8 mouse cellular contexts compared by ENCODE assay signal in genomic region chrX:8205551-8205950, GRCm38 (mm10). TPM values are rescaled to one million over a fixed set of nuclear protein-coding genes. Genes with fewer than 3 reads are reported as not detected.
DNase-seq lines count a peak whose midpoint lies in the region; ATAC-seq and TF ChIP-seq lines count a peak whose summit lies in the region.

No protein-coding gene starts in this region.

- no peak for TF ChIP-seq CTCF in lung, postnatal 0 days (IDR thresholded peaks at IDR 0.05)
- no peak for TF ChIP-seq CTCF in intestine, postnatal 0 days (IDR thresholded peaks at IDR 0.05; ENCODE audit: low read depth)
- no peak for TF ChIP-seq CTCF in olfactory bulb, adult 2 months (IDR thresholded peaks at IDR 0.05; ENCODE audit: insufficient read depth, low read depth, low read length)

- peak overlapping the region; percentile 61 for H3K4me2 ChIP-seq in lung, postnatal 0 days (replicated peaks; ENCODE audit: low read depth, low read length)
- H3K4me2 ChIP-seq in embryonic facial prominence, embryonic 11.5 days (ENCODE audit: low read depth, low read length), result peak overlapping the region; percentile 42
- peak overlapping the region; percentile 67; the same call in 1 of the 2 replicates for H3K4me2 ChIP-seq in intestine, postnatal 0 days (replicated peaks; ENCODE audit: low read depth)

- no peak for DNase-seq in lung, postnatal 0 days (ENCODE audit: low spot score)
- DNase-seq in lung, postnatal 14 days, result no peak
- no peak for DNase-seq in embryonic facial prominence, embryonic 11.5 days (ENCODE audit: low spot score)
- DNase-seq in embryo, embryonic 10 days (ENCODE audit: low spot score), result no peak
- DNase-seq in lung, postnatal 4 days, result no peak
- DNase-seq in frontal cortex, postnatal 14 days (ENCODE audit: low spot score in 2 of 2), result no peak

- H3K4me1 ChIP-seq in lung, postnatal 0 days (ENCODE audit: insufficient read depth, low read depth, low read length), result no peaks in the 10 kb centered on the region
- no peaks in the 10 kb centered on the region for H3K4me1 ChIP-seq in embryonic facial prominence, embryonic 11.5 days (ENCODE audit: control insufficient read depth, insufficient read depth, low read length)
- H3K4me1 ChIP-seq in intestine, postnatal 0 days (replicated peaks; ENCODE audit: control insufficient read depth, insufficient read depth, low read length), result no peaks in the 10 kb centered on the region
- peaks cover 14% of the 10 kb centered on the region; the same call in 1 of the 2 replicates for H3K4me1 ChIP-seq in olfactory bulb, adult 2 months (ENCODE audit: control insufficient read depth, insufficient read depth, low read length)

- H3K27me3 ChIP-seq in lung, postnatal 0 days (replicated peaks; ENCODE audit: insufficient read depth, low read length), result no peaks in the 10 kb centered on the region
- no peaks in the 10 kb centered on the region for H3K27me3 ChIP-seq in embryonic facial prominence, embryonic 11.5 days (ENCODE audit: control insufficient read depth, insufficient read depth, low read length)
- H3K27me3 ChIP-seq in intestine, postnatal 0 days (replicated peaks; ENCODE audit: control insufficient read depth, insufficient read depth, low read length), result no peaks in the 10 kb centered on the region

- H3K9me3 ChIP-seq in lung, postnatal 0 days (ENCODE audit: low read length), result no peaks in the 10 kb centered on the region
- no peaks in the 10 kb centered on the region for H3K9me3 ChIP-seq in embryonic facial prominence, embryonic 11.5 days (replicated peaks; ENCODE audit: control insufficient read depth, low read length)
- no peaks in the 10 kb centered on the region for H3K9me3 ChIP-seq in intestine, postnatal 0 days (ENCODE audit: control insufficient read depth)

- H3K9ac ChIP-seq in lung, postnatal 0 days (replicated peaks; ENCODE audit: low read depth), result no peak overlapping the region
- peak overlapping the region; percentile 64; the same call in 1 of the 2 replicates for H3K9ac ChIP-seq in embryonic facial prominence, embryonic 11.5 days (replicated peaks; ENCODE audit: low read length)
- H3K9ac ChIP-seq in intestine, postnatal 0 days (ENCODE audit: low read depth, low read length), result no peak overlapping the region

- TF ChIP-seq POLR2A in olfactory bulb, adult 2 months (IDR thresholded peaks at IDR 0.05; ENCODE audit: insufficient read depth, low read depth, low read length), result no peak

- no peak for ATAC-seq in lung, postnatal 0 days
- ATAC-seq in embryonic facial prominence, embryonic 11.5 days (replicated peaks; ENCODE audit: insufficient number of reproducible peaks, low FRiP score, low TSS enrichment, low read depth), result no peak
- no peak for ATAC-seq in intestine, postnatal 0 days

- H3K4me3 ChIP-seq in lung, postnatal 0 days (ENCODE audit: low read depth, low read length), result peak overlapping the region; percentile 43
- peak overlapping the region; percentile 50 for H3K4me3 ChIP-seq in embryonic facial prominence, embryonic 11.5 days (ENCODE audit: low read depth, low read length)
- H3K4me3 ChIP-seq in intestine, postnatal 0 days (ENCODE audit: low read depth, low read length), result peak overlapping the region; percentile 50
- peak overlapping the region; percentile 83 for H3K4me3 ChIP-seq in olfactory bulb, adult 2 months (ENCODE audit: insufficient read depth, low read depth, low read length)

- H3K27ac ChIP-seq in lung, postnatal 0 days (ENCODE audit: low read length), result no peak overlapping the region
- H3K27ac ChIP-seq in embryonic facial prominence, embryonic 11.5 days (replicated peaks; ENCODE audit: low read depth, low read length), result no peak overlapping the region
- no peak overlapping the region for H3K27ac ChIP-seq in intestine, postnatal 0 days (ENCODE audit: low read depth, low read length)
- no peak overlapping the region for H3K27ac ChIP-seq in olfactory bulb, adult 2 months (ENCODE audit: insufficient read depth, low read depth, low read length)

- no peaks in the 10 kb centered on the region for H3K36me3 ChIP-seq in lung, postnatal 0 days (ENCODE audit: insufficient read depth, low read length)
- no peaks in the 10 kb centered on the region for H3K36me3 ChIP-seq in embryonic facial prominence, embryonic 11.5 days (replicated peaks; ENCODE audit: control insufficient read depth, insufficient read depth, low read depth, low read length)
- no peaks in the 10 kb centered on the region for H3K36me3 ChIP-seq in intestine, postnatal 0 days (ENCODE audit: control insufficient read depth, insufficient read depth)

- WGBS in lung, postnatal 0 days, result 45% methylated on average over 7 of the region's 7 CpGs
- 34% methylated on average over 7 of the region's 7 CpGs for WGBS in embryonic facial prominence, embryonic 11.5 days
- WGBS in intestine, postnatal 0 days, result 46% methylated on average over 7 of the region's 7 CpGs
- WGBS in olfactory bulb, adult 2 months, result 33% methylated on average over 7 of the region's 7 CpGs

- TF ChIP-seq EP300 in lung, postnatal 0 days (IDR thresholded peaks at IDR 0.05), result no peak

RNA-seq across cellular contexts. Expression of gene Porcn, which starts 0.8 kb away (rescaled TPM):
- polyA plus RNA-seq in lung, postnatal 0 days (2015; fragmentation: Nextera tagmentation; extraction: Ambion mirVana), result 20.3 and 22.3 TPM in 2 replicates
- polyA plus RNA-seq in embryonic facial prominence, embryonic 11.5 days (2014; fragmentation: Nextera tagmentation; extraction: Ambion mirVana), result 10.2 and 14.2 TPM in 2 replicates
- 4.3 TPM in 2 replicates for polyA plus RNA-seq in intestine, postnatal 0 days (2015; fragmentation: Nextera tagmentation; extraction: Ambion mirVana)
- not detected in 2 replicates for polyA plus RNA-seq in olfactory bulb, adult 2 months (2012; ENCODE audit: insufficient read depth, insufficient read length, low replicate concordance, missing spikeins)

RNA-seq across cellular contexts. Expression of gene Ebp, which starts 12.2 kb away (rescaled TPM):
- polyA plus RNA-seq in lung, postnatal 0 days (2015; fragmentation: Nextera tagmentation; extraction: Ambion mirVana), result 51.0 and 58.1 TPM in 2 replicates
- polyA plus RNA-seq in embryonic facial prominence, embryonic 11.5 days (2014; fragmentation: Nextera tagmentation; extraction: Ambion mirVana), result 33.2 and 37.0 TPM in 2 replicates
- polyA plus RNA-seq in intestine, postnatal 0 days (2015; fragmentation: Nextera tagmentation; extraction: Ambion mirVana), result 67.1 and 73.3 TPM in 2 replicates
- not detected in 2 replicates for polyA plus RNA-seq in olfactory bulb, adult 2 months (2012; ENCODE audit: insufficient read depth, insufficient read length, low replicate concordance, missing spikeins)

RNA-seq across cellular contexts. Expression of gene Tbc1d25, which starts 29.6 kb away (rescaled TPM):
- 7.8 and 9.1 TPM in 2 replicates for polyA plus RNA-seq in lung, postnatal 0 days (2015; fragmentation: Nextera tagmentation; extraction: Ambion mirVana)
- 11.3 and 14.1 TPM in 2 replicates for polyA plus RNA-seq in embryonic facial prominence, embryonic 11.5 days (2014; fragmentation: Nextera tagmentation; extraction: Ambion mirVana)
- 4.0 and 4.5 TPM in 2 replicates for polyA plus RNA-seq in intestine, postnatal 0 days (2015; fragmentation: Nextera tagmentation; extraction: Ambion mirVana)
- polyA plus RNA-seq in olfactory bulb, adult 2 months (2012; ENCODE audit: insufficient read depth, insufficient read length, low replicate concordance, missing spikeins), result not detected in 2 replicates

RNA-seq across cellular contexts. Expression of gene Ftsj1, which starts 46.7 kb away (rescaled TPM):
- polyA plus RNA-seq in lung, postnatal 0 days (2015; fragmentation: Nextera tagmentation; extraction: Ambion mirVana), result 24.2 and 26.5 TPM in 2 replicates
- polyA plus RNA-seq in embryonic facial prominence, embryonic 11.5 days (2014; fragmentation: Nextera tagmentation; extraction: Ambion mirVana), result 46.2 and 49.1 TPM in 2 replicates
- polyA plus RNA-seq in intestine, postnatal 0 days (2015; fragmentation: Nextera tagmentation; extraction: Ambion mirVana), result 13.1 and 14.1 TPM in 2 replicates
- not detected in 2 replicates for polyA plus RNA-seq in olfactory bulb, adult 2 months (2012; ENCODE audit: insufficient read depth, insufficient read length, low replicate concordance, missing spikeins)

RNA-seq across cellular contexts. Expression of gene Rbm3, which starts 59.9 kb away (rescaled TPM):
- 373 and 463 TPM in 2 replicates for polyA plus RNA-seq in lung, postnatal 0 days (2015; fragmentation: Nextera tagmentation; extraction: Ambion mirVana)
- polyA plus RNA-seq in embryonic facial prominence, embryonic 11.5 days (2014; fragmentation: Nextera tagmentation; extraction: Ambion mirVana), result 525 and 566 TPM in 2 replicates
- polyA plus RNA-seq in intestine, postnatal 0 days (2015; fragmentation: Nextera tagmentation; extraction: Ambion mirVana), result 591 and 623 TPM in 2 replicates
- polyA plus RNA-seq in olfactory bulb, adult 2 months (2012; ENCODE audit: insufficient read depth, insufficient read length, low replicate concordance, missing spikeins), result 332 TPM in 1 of 2 replicates, not detected in the other

Comparison
In these comparisons a context has a peak if more than half of its experiments do, and no peak if none do; other contexts are left out.
1. RNA of gene Ebp, which starts 12.2 kb away (polyA plus RNA-seq): 67.1 to 73.3 TPM in intestine, postnatal 0 days, 51.0 to 58.1 TPM in lung, postnatal 0 days and 33.2 to 37.0 TPM in embryonic facial prominence, embryonic 11.5 days; not detected in olfactory bulb, adult 2 months; every median in the first group is over 10 times any median in the second.
2. Peak in every context shown above with its lines, with median percentiles within 50 percentile points of each other: H3K4me2 ChIP-seq and H3K4me3 ChIP-seq.